Mouse (Mus musculus) midbrain, postnatal 0 days (tissue): ENCODE results near the gene Msh5. TPM values are rescaled to one million over a fixed set of nuclear protein-coding genes. Genes with fewer than 3 reads are reported as not detected.

Source experiments
- ATAC-seq: fragments of 200-750 bp; cut with Nextera tagmentation; 2 replicates; pipeline ENCODE4 v1.8.0; 2017; ENCODE audit warnings: moderate number of reproducible peaks, mild to moderate bottlenecking, moderate TSS enrichment, moderate library complexity; ENCODE audit not compliant: low FRiP score
- DNase-seq: peaks from one replicate; pipeline ENCODE4 v3.0.0-alpha.2; 2015; ENCODE audit warnings: low spot score
- H3K27ac ChIP-seq: fragments of 300-500 bp; sonication (generic); 2 replicates; pipeline ENCODE4 v1.5.1; 2014; ENCODE audit warnings: low read depth, mild to moderate bottlenecking, low read length, mixed read lengths
- H3K27me3 ChIP-seq: fragments of 300-500 bp; sonication (generic); 2 replicates; pipeline ENCODE4 v1.6.1; 2014; ENCODE audit warnings: low read length, control low read depth, mixed read lengths; ENCODE audit not compliant: insufficient read depth
- H3K36me3 ChIP-seq: fragments of 300-500 bp; sonication (generic); 2 replicates; pipeline ENCODE4 v1.6.1; 2014; ENCODE audit warnings: low read length, control low read depth, mixed read lengths; ENCODE audit not compliant: insufficient read depth
- H3K4me1 ChIP-seq: fragments of 300-500 bp; sonication (generic); 2 replicates; pipeline ENCODE4 v1.6.1; 2014; ENCODE audit warnings: mild to moderate bottlenecking, control low read depth, antibody characterized with exemption, low read length, mixed read lengths; ENCODE audit not compliant: insufficient read depth
- H3K4me2 ChIP-seq: fragments of 300-500 bp; sonication (generic); 2 replicates; pipeline ENCODE4 v1.6.1; 2014; ENCODE audit warnings: low read depth, mild to moderate bottlenecking, low read length, mixed read lengths; ENCODE audit not compliant: poor library complexity, severe bottlenecking
- H3K4me3 ChIP-seq: fragments of 300-500 bp; sonication (generic); 2 replicates; pipeline ENCODE4 v1.5.1; 2014; ENCODE audit warnings: low read depth, mild to moderate bottlenecking, low read length, moderate library complexity
- H3K9ac ChIP-seq: fragments of 300-500 bp; sonication (generic); replicated peaks from 2 replicates; pipeline ENCODE4 v1.6.1; 2014; ENCODE audit warnings: mild to moderate bottlenecking, low read length, moderate library complexity, mixed read lengths; ENCODE audit not compliant: poor library complexity, severe bottlenecking
- H3K9me3 ChIP-seq: fragments of 300-500 bp; sonication (generic); 2 replicates; pipeline ENCODE4 v1.6.1; 2016; ENCODE audit warnings: low read length, control low read depth
- CTCF ChIP-seq: IDR thresholded peaks from 2 replicates; pipeline ENCODE4 v1.5.1; 2016; ENCODE audit warnings: antibody characterized with exemption, mild to moderate bottlenecking
- WGBS: fragments of 180-500 bp; shearing (Covaris S2); extraction: QIAGEN DNeasy Blood & Tissue Kit; methylation state at CpG from one replicate; pipeline ENCODE4 v1.1.7; 2014; 5-methylcytosine and 5-hydroxymethylcytosine counted together
- polyA plus RNA-seq: library from polyadenylated mRNA; unstranded; fragments of >200 nt; fragmentation: Nextera tagmentation; extraction: Ambion mirVana; gene quantifications from 2 replicates; pipeline ENCODE4 v1.2.1, GENCODE M21; 2015
- total RNA-seq: library from RNA; depleted of rRNA; stranded (reverse); fragments of >200 nt; gene quantifications from 2 replicates; pipeline ENCODE4 v1.2.3, GENCODE M21; 2014; rRNA removed

The Msh5 gene
- total and polyA plus RNA-seq, 2 experiments from 2014 or later = 1.3 to 3.8 TPM

DNA sequence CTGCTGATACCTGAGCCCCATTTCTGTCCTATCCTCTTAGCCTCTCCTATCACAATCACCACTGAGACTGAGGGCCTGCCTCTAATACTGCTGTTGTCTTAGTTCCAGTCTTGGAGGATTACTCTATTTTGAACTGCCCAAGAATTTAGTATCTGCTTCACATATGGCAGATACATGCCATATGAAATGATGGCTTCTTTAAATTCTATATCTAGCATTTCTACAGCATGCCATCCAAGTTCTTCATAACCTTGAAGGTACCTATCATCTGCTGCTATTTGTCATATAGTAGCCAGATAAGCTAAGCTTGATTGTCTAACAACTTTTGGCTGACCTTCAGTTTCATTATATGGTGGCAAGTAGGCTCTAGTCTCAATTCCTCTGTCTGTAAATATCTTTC, 51.8 kb downstream of the Msh5 start:
- Histone ChIP-seq H3K4me2 (no peak overlapping the region), H3K9ac (no peak overlapping the region), H3K36me3 (no peaks in the 10 kb centered on the region; the same call in 1 of the 2 replicates), H3K27ac (no peak overlapping the region), H3K4me1 (no peaks in the 10 kb centered on the region), H3K9me3 (no peaks in the 10 kb centered on the region), H3K27me3 (no peaks in the 10 kb centered on the region), H3K4me3 (no peak overlapping the region)
- no peak for DNase-seq
- ATAC-seq = no peak
- TF ChIP-seq CTCF = no peak

DNA sequence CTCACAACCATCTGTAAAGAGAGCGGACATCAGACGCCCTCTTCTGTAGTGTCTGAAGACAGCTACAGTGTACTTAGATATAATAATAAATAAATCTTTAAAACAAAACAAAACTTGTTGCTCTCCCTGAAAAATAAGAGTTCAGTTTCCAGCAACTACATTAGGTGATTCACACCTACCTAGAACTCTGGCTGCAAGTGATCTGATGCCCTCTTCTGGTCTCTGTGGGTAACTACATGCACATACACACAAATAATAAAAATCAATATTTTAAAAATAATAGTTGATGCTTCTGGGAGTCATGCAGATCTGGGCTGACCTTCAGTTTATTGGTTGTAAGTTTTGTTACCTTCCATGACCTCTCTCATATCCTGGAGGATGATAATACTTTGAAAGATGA, 62.3 kb downstream of the Msh5 start:
- 73% methylated on average over 2 of the region's 2 CpGs for WGBS
- peaks cover 7% of the 10 kb centered on the region for H3K36me3 ChIP-seq
- no peak overlapping the region for H3K4me3 ChIP-seq
- DNase-seq (peak; percentile 53), ATAC-seq (no peak)
- H3K27ac ChIP-seq = no peak overlapping the region
- no peaks in the 10 kb centered on the region for H3K27me3 ChIP-seq
- peak; percentile 80 for TF ChIP-seq CTCF
- no peak overlapping the region for H3K4me2 ChIP-seq
- H3K9ac ChIP-seq = no peak overlapping the region
- no peaks in the 10 kb centered on the region; the same call in 1 of the 2 replicates for H3K4me1 ChIP-seq
- no peaks in the 10 kb centered on the region for H3K9me3 ChIP-seq

GRCm38 (mm10) chr17:34982328-34982727, 64.2 kb downstream of the Msh5 start:
- TF ChIP-seq CTCF = no peak

DNA sequence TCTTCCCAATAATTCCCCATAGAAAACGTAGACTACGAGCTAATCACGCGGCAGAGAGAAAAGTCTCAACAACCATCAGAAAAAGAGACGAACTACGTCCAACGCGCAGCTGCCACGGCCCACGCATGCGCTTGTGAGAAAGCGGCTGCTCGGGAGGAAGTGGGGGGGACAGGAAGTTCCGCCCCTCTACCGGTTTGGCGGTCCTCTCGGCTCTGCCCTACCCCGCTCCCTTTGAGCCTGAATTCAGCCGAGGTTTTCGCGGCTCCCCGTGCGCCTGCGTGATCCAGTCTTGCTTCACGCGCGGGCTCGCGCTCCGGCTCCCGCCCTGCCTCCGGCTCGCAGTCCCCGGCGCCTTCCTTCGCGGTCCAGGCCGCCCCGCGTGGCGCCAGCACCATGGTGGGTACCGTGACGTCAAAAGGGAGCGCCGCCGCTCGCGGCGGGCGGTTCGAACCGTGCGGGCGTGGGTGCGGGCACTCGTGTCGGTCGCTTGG, 64.8 kb downstream of the Msh5 start, which contains the start of gene Lsm2:
Gene Lsm2 (plus strand): TSS at position 173 of the 491 bp plus-strand sequence.
- under 1% methylated on average over 56 of the region's 58 CpGs for whole genome bisulfite sequencing
- H3K27me3 ChIP-seq = no peaks in the 10 kb centered on the region
- H3K27ac ChIP-seq = peak within 1 kb of the TSS; percentile 94
- peaks cover 7% of the 10 kb centered on the region for H3K36me3 ChIP-seq
- H3K9ac ChIP-seq = peak within 1 kb of the TSS; percentile 84
- H3K4me1 ChIP-seq = no peaks in the 10 kb centered on the region; the same call in 1 of the 2 replicates
- peak within 1 kb of the TSS; percentile 81 for H3K4me3 ChIP-seq
- DNase-seq (peak; percentile 95), ATAC-seq (peak; percentile 95)
- TF ChIP-seq CTCF = peak; percentile 14
- H3K4me2 ChIP-seq = peak within 1 kb of the TSS; percentile 99
- H3K9me3 ChIP-seq = no peaks in the 10 kb centered on the region

More at GRCm38 (mm10) chr17:34982328-34982727, 64.2 kb downstream of the Msh5 start:
- Histone ChIP-seq H3K36me3 (peaks cover 7% of the 10 kb centered on the region), H3K4me2 (peak overlapping the region; percentile 99), H3K4me3 (peak overlapping the region; percentile 81), H3K9ac (peak overlapping the region; percentile 84), H3K9me3 (no peaks in the 10 kb centered on the region), H3K27me3 (no peaks in the 10 kb centered on the region), H3K4me1 (no peaks in the 10 kb centered on the region; the same call in 1 of the 2 replicates), H3K27ac (peak overlapping the region; percentile 94; the same call in 1 of the 2 replicates)
- no peak; the same call in 1 of the 2 replicates for ATAC-seq
- 1% methylated on average over 15 of the region's 15 CpGs for WGBS
- no peak for DNase-seq

DNA sequence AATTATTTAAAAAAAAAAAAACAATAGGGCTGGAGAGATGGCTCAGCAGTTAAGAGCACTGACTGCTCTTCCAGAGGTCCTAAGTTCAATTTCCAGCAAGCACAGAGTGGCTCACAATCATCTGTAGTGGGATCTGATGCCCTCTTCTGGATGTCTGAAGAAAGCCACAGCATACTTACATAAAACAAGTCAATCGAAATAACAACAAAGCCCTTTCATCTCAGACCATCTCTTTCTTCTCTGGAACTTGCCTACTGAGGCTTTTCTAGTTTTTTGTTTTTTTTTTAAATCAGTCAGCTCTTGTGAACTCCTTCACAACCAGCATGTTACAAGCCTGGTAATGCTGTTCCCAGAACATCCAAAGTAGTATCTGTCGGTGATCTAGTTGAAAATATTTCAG, 65.9 kb downstream of the Msh5 start:
- H3K27me3 ChIP-seq = no peaks in the 10 kb centered on the region
- ATAC-seq (no peak), DNase-seq (peak; percentile 65)
- WGBS = 18% methylated on average over 2 of the region's 2 CpGs
- no peaks in the 10 kb centered on the region for H3K9me3 ChIP-seq
- no peaks in the 10 kb centered on the region; the same call in 1 of the 2 replicates for H3K4me1 ChIP-seq
- H3K4me3 ChIP-seq = peak overlapping the region; percentile 81
- no peak overlapping the region for H3K27ac ChIP-seq
- peaks cover under 1% of the 10 kb centered on the region for H3K36me3 ChIP-seq
- H3K4me2 ChIP-seq = peak overlapping the region; percentile 99
- peak; percentile 74 for TF ChIP-seq CTCF
- H3K9ac ChIP-seq = peak overlapping the region; percentile 20; the same call in 1 of the 2 replicates

DNA sequence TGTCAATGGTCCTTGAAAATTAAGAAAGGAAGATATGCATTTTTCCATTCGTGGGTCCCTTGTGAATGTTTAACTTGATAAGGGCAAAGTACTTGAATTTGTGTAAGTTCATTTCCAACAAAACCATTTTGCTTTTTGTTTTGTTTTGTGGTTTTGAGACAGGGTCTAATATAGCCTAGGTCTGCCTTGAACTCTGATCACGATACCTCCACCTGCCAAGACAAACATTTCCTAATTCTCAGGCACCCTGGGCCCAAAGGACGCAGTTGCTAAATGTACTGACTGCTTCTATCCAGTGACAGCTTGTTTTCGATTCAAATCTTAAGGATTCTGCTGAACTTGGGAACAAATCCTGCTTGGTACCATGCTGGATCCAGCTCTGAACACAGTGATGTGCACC, 66.9 kb downstream of the Msh5 start:
- DNase-seq = no peak
- no peaks in the 10 kb centered on the region; the same call in 1 of the 2 replicates for H3K4me1 ChIP-seq
- H3K9ac ChIP-seq = no peak overlapping the region
- no peaks in the 10 kb centered on the region for H3K27me3 ChIP-seq
- no peak for ATAC-seq
- H3K9me3 ChIP-seq = no peaks in the 10 kb centered on the region
- no peak overlapping the region for H3K4me3 ChIP-seq
- no peak overlapping the region for H3K27ac ChIP-seq
- WGBS = 94% methylated on average over 4 of the region's 4 CpGs
- no peak for TF ChIP-seq CTCF
- H3K36me3 ChIP-seq = no peaks in the 10 kb centered on the region
- no peak overlapping the region for H3K4me2 ChIP-seq

Other genes with a start within 250 kb of the Msh5 start
Only the 30 nearest of the 46 such genes appear.
- gene Ehmt2, start 148.3 kb downstream of the Msh5 start, total RNA-seq = 312 and 375 TPM in 2 replicates
- 58.8 and 69.0 TPM in 2 replicates for gene Ehmt2, start 148.3 kb downstream of the Msh5 start, polyA plus RNA-seq
- gene Slc44a4, start 132.3 kb downstream of the Msh5 start, total RNA-seq = 0.49 TPM in 1 of 2 replicates, not detected in the other
- 0.11 TPM in 1 of 2 replicates, not detected in the other for gene Slc44a4, start 132.3 kb downstream of the Msh5 start, polyA plus RNA-seq
- 43.3 and 96.3 TPM in 2 replicates for gene Neu1, start 115.5 kb downstream of the Msh5 start, total RNA-seq
- 42.7 and 47.3 TPM in 2 replicates for gene Neu1, start 115.5 kb downstream of the Msh5 start, polyA plus RNA-seq
- 16.8 and 18.2 TPM in 2 replicates for gene Hspa1b, start 87.5 kb downstream of the Msh5 start, total RNA-seq
- 0.47 and 0.79 TPM in 2 replicates for gene Hspa1b, start 87.5 kb downstream of the Msh5 start, polyA plus RNA-seq
- gene Gm20481, start 76.8 kb downstream of the Msh5 start, total RNA-seq = not detected in 2 replicates
- not detected in 2 replicates for gene Gm20481, start 76.8 kb downstream of the Msh5 start, polyA plus RNA-seq
- 34.9 TPM in 2 replicates for gene Hspa1a, start 74.6 kb downstream of the Msh5 start, total RNA-seq
- 18.2 and 19.8 TPM in 2 replicates for gene Hspa1a, start 74.6 kb downstream of the Msh5 start, polyA plus RNA-seq
- 1.4 and 1.6 TPM in 2 replicates for gene Hspa1l, start 74.0 kb downstream of the Msh5 start, total RNA-seq
- gene Hspa1l, start 74.0 kb downstream of the Msh5 start, polyA plus RNA-seq = 0.73 and 0.81 TPM in 2 replicates
- gene Lsm2, start 64.9 kb downstream of the Msh5 start, total RNA-seq = 17.6 and 35.3 TPM in 2 replicates
- gene Lsm2, start 64.9 kb downstream of the Msh5 start, polyA plus RNA-seq = 93.0 and 94.9 TPM in 2 replicates
- 89.0 and 97.8 TPM in 2 replicates for gene Vars, start 45.8 kb downstream of the Msh5 start, total RNA-seq
- gene Vars, start 45.8 kb downstream of the Msh5 start, polyA plus RNA-seq = 39.7 and 40.9 TPM in 2 replicates
- 0.19 and 0.44 TPM in 2 replicates for gene Vwa7, start 30.2 kb downstream of the Msh5 start, total RNA-seq
- 0.06 and 0.14 TPM in 2 replicates for gene Vwa7, start 30.2 kb downstream of the Msh5 start, polyA plus RNA-seq
- gene Sapcd1, start 18.7 kb downstream of the Msh5 start, total RNA-seq = 0.38 TPM in 1 of 2 replicates, not detected in the other
- gene Sapcd1, start 18.7 kb downstream of the Msh5 start, polyA plus RNA-seq = 1.5 and 1.6 TPM in 2 replicates
- gene Clic1, start 3.2 kb upstream of the Msh5 start, total RNA-seq = 28.0 and 33.4 TPM in 2 replicates
- gene Clic1, start 3.2 kb upstream of the Msh5 start, polyA plus RNA-seq = 40.0 and 41.9 TPM in 2 replicates
- 159 and 204 TPM in 2 replicates for gene Ddah2, start 12.3 kb upstream of the Msh5 start, total RNA-seq
- gene Ddah2, start 12.3 kb upstream of the Msh5 start, polyA plus RNA-seq = 210 and 213 TPM in 2 replicates
- 2.4 TPM in 1 of 2 replicates, not detected in the other for gene Ly6g6c, start 18.6 kb upstream of the Msh5 start, total RNA-seq
- not detected in 2 replicates for gene Ly6g6c, start 18.6 kb upstream of the Msh5 start, polyA plus RNA-seq
- gene Mpig6b, start 19.4 kb upstream of the Msh5 start, total RNA-seq = not detected in 2 replicates
- not detected in 2 replicates for gene Mpig6b, start 19.4 kb upstream of the Msh5 start, polyA plus RNA-seq
- not detected in 2 replicates for gene Ly6g6e, start 30.2 kb upstream of the Msh5 start, total RNA-seq
- 0.31 TPM in 1 of 2 replicates, not detected in the other for gene Ly6g6e, start 30.2 kb upstream of the Msh5 start, polyA plus RNA-seq
- gene Ly6g6d, start 31.3 kb upstream of the Msh5 start, total RNA-seq = 1.4 TPM in 1 of 2 replicates, not detected in the other
- 0.98 and 1.1 TPM in 2 replicates for gene Ly6g6d, start 31.3 kb upstream of the Msh5 start, polyA plus RNA-seq
- not detected in 2 replicates for gene Ly6g6f, start 38.9 kb upstream of the Msh5 start, total RNA-seq
- gene Ly6g6f, start 38.9 kb upstream of the Msh5 start, polyA plus RNA-seq = not detected in 2 replicates
- gene Abhd16a, start 42.5 kb upstream of the Msh5 start, total RNA-seq = 98.9 and 151 TPM in 2 replicates
- gene Abhd16a, start 42.5 kb upstream of the Msh5 start, polyA plus RNA-seq = 122 and 128 TPM in 2 replicates
- gene Ly6g5c, start 61.5 kb upstream of the Msh5 start, total RNA-seq = not detected in 2 replicates
- gene Ly6g5c, start 61.5 kb upstream of the Msh5 start, polyA plus RNA-seq = not detected in 2 replicates
- 0.99 and 3.7 TPM in 2 replicates for gene Ly6g5b, start 68.7 kb upstream of the Msh5 start, total RNA-seq
- 1.3 and 1.8 TPM in 2 replicates for gene Ly6g5b, start 68.7 kb upstream of the Msh5 start, polyA plus RNA-seq
- 11.7 and 17.0 TPM in 2 replicates for gene Gpank1, start 74.7 kb upstream of the Msh5 start, total RNA-seq
- gene Gpank1, start 74.7 kb upstream of the Msh5 start, polyA plus RNA-seq = 20.2 and 21.0 TPM in 2 replicates
- gene Csnk2b, start 75.3 kb upstream of the Msh5 start, total RNA-seq = 245 and 287 TPM in 2 replicates
- gene Csnk2b, start 75.3 kb upstream of the Msh5 start, polyA plus RNA-seq = 325 and 332 TPM in 2 replicates
- gene D17H6S53E, start 79.6 kb upstream of the Msh5 start, total RNA-seq = 10.7 and 28.0 TPM in 2 replicates
- gene D17H6S53E, start 79.6 kb upstream of the Msh5 start, polyA plus RNA-seq = 9.6 and 10.3 TPM in 2 replicates
- 0.44 TPM in 1 of 2 replicates, not detected in the other for gene Apom, start 85.3 kb upstream of the Msh5 start, total RNA-seq
- gene Apom, start 85.3 kb upstream of the Msh5 start, polyA plus RNA-seq = 0.22 TPM in 1 of 2 replicates, not detected in the other
- gene Bag6, start 88.4 kb upstream of the Msh5 start, total RNA-seq = 330 and 339 TPM in 2 replicates
- gene Bag6, start 88.4 kb upstream of the Msh5 start, polyA plus RNA-seq = 62.3 and 68.9 TPM in 2 replicates
- gene Prrc2a, start 118.2 kb upstream of the Msh5 start, total RNA-seq = 193 and 230 TPM in 2 replicates
- 85.7 and 88.0 TPM in 2 replicates for gene Prrc2a, start 118.2 kb upstream of the Msh5 start, polyA plus RNA-seq
- gene Aif1, start 129.3 kb upstream of the Msh5 start, total RNA-seq = 1.8 and 4.1 TPM in 2 replicates
- 9.2 and 9.5 TPM in 2 replicates for gene Aif1, start 129.3 kb upstream of the Msh5 start, polyA plus RNA-seq
- 5.9 and 26.7 TPM in 2 replicates for gene Lst1, start 141.7 kb upstream of the Msh5 start, total RNA-seq
- 7.8 and 12.0 TPM in 2 replicates for gene Lst1, start 141.7 kb upstream of the Msh5 start, polyA plus RNA-seq
- 1.4 and 2.1 TPM in 2 replicates for gene Ltb, start 147.7 kb upstream of the Msh5 start, total RNA-seq
- 1.0 and 1.6 TPM in 2 replicates for gene Ltb, start 147.7 kb upstream of the Msh5 start, polyA plus RNA-seq